Mouse (Mus musculus) heart, adult 18-20 months (tissue): ENCODE results near the gene Glcci1. TPM values are rescaled to one million over a fixed set of nuclear protein-coding genes. Genes with fewer than 3 reads are reported as not detected.

Experiments
- DNase-seq, 2 experiments: peaks; one replicate each; pipeline ENCODE4 v3.0.0; 2021 to 2022; ENCODE audit warnings: mixed read lengths in 1 of 2
- long read RNA-seq, 2 experiments: library from polyadenylated mRNA; stranded (forward); transcript quantifications; one replicate each; pipeline ENCODE4 v2.0.0; 2021
- total RNA-seq, 2 experiments: library from RNA; stranded (reverse); gene quantifications; 2 replicates each; pipeline ENCODE4 v1.2.3; 2021

The Glcci1 gene
- total RNA-seq = 10 to 100 TPM in 1 of 2 experiments, 1 to 10 TPM in 1; 8.4 to 10.1 TPM
- long read RNA-seq, experiment 1, partial matches to known transcripts = 0 of 1 reads
- long read RNA-seq, experiment 1, other reads (novel, unspliced or antisense) = 1 of 1 reads
- long read RNA-seq, experiment 2, partial matches to known transcripts = 0 of 2 reads
- long read RNA-seq, experiment 2, other reads (novel, unspliced or antisense) = 2 of 2 reads

DNA sequence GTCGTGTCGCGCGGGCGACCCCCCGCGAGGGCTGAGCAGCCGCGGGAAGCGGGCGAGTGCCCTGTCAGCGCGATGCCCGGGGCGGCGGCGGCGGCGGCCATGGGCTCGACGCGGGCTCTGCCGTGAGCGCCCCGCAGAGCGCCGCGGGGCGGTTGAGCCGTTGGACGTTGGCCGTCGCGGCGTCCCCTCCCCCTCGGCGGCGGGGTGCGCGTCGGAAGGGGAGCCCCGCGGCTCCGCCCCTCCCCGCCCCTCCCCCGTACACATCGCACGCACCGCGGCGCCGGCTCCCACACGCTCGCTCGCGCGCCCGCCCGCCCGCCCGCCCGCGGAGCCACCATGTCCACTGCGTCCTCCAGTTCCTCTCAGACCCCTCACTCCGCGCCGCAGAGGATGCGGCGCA, at the start of gene Glcci1:
Gene Glcci1 (plus strand): TSS at position 50 of the 400 bp plus-strand sequence.
- peak in 1 of 2 experiments; percentile 77 for DNase-seq

DNA sequence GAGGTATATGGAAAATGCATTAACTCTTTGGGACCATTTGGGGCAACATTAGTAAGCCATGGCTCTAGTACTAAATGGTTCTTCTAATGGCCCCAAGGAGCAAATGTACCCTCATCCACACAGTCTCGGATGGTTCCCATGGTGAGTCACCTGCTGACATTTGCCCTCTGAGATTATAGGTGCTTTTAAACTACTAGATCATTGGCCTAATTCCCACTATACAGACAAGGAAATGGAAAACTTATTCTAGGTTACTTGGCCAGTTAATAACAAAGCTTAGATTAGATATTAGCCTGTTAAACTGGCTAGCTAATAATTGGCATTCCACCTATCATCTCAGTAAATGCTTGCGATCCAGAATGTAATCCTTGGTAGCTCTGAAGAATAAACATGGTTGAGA, 47.0 kb upstream of the Glcci1 start:
- no peak for DNase-seq

DNA sequence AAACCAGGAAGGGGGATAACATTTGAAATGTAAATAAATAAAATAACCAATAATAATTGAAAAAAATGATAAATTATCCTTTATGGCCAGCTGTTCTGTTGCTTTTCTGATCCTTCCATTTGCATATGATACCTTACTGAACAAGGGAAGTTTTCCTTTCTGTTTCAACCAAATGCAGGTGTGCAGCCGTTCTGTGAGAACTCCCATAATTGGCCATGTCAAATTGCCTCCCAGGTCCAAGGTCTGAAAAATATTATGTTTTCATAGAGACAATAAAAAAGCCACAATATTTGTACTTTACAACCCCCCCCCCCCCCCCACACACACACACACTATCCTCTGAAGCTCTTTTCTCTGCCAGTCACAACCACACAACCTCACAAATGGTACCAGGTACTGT, 44.0 kb upstream of the Glcci1 start:
- DNase-seq = no peak

DNA sequence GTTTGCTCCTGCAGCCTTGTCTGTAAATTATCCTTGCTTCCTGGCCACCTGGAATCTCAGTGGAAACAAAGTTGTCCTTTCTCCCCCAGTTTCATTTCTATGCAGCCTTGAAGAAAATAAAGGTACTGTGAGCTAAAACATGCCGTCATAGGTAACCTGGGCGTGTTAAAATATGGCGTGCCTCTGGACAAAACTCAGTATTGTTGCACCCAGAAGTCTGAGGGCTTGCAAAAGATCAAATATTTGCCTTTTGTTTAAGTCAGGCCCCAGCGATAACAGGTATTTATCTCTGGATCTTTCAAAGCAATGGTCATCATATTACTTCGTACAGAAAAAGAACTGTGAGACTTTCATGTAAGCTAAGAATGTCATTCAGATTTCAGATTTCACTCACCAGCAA, 43.4 kb upstream of the Glcci1 start:
- DNase-seq = no peak

DNA sequence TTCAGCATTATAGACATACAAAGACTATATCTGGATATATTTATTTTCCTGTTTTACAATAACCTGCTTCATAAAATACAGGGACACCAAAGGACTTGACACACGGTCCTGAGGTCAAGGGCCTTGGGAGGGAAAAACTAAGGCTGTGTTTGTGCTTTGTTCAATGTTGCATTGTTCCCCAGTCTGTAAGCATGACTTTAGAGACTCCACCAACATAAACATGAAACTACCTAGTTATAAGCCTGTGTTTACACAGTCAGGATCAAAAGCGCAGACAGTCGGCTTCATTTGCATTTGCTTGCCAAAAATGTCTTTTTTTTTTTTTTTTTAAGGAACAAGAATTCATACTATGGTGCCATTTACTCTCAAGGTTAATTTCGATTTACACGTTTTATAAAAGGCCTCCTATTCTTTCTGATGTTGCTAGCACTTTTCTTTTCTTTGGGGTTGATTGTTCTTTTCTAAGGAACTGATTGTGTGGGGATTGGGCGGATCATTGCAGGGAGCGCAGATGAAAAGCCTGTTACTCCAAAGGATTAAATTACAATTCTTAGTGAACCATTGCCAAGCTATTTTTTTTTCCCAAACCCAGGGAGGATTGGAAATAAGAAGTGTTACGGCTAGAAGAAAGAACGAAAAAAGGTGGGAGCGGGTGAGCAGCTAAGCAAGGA, 41.6 kb upstream of the Glcci1 start:
- DNase-seq = no peak

DNA sequence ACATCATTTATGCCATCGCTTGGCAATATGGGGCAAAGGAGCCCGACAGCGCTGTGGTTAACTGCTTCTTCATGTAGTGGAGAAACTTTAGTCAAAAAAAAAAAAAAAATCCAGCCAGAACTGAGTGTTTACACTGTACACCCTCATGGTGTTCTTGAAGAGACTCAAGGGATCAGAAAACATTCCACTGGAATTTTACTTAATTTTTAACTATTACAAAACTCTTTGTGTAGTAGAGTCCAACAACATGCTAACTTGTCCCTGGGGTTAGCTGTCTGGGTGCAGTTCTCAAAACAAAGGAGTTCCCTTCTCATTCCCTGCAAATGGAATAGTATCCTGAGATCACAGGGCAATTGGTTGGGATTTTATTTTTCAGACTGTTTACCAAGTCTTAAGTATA, 39.5 kb upstream of the Glcci1 start:
- DNase-seq = peak in 1 of 2 experiments; percentile 13

DNA sequence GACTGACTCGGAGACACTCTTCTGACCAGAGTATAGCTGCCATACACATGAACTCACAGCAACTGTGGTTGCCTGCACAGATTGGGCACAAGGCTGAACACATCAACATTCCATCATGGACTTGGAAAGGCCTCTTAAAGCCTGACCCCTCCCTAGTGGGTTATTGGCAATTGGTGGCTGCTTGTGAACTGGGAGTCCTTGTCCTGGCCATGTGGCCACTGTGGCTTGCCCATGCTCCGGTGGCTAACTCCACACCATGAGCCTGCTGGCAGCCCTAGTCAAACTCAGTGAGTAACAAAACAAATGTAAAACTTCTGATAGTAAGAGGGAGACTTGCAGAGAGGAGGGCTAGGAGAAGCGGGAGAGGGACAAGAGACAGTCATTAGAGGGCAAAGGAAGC, 37.3 kb upstream of the Glcci1 start:
- peak in 1 of 2 experiments; percentile 8 for DNase-seq

DNA sequence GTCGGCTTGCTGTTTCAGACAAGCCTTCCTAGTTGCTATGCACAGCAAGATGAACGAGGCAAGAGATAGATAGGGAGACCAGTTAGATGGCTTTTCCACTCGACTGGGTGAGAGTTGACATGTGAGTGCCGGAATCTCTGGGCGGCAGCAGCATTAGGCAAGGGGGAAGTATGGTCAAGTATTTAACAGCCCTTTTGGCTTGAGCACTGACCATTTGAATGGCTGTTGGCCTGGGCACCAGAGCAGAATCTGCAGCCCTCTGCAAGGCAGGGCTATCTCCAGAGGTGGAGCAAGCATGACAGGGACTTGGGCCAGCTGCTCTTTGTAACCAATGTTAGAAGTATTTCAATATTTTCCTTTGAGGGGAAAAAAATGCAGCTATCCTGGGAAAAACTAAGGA, 36.5 kb upstream of the Glcci1 start:
- DNase-seq = peak; percentile 55 to 75

DNA sequence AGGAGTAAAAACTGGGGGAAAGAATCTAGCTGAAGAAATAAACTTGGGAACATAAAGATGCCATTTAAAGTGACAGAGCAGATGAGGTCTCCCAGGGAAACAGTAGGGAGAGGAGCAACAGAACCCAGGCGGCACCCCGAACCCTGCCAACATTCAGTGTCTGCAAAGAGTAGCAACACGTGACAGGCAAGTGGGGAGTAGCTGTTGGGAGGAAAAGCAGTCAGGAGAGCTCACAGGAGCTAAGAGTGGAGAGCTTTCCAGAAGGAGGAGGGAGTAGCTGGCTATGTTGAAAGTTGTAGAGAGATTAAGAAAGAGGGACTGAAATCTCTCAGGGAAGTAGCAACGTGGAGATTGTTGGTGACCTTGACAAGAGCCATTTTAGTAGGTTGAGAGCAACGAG, 35.9 kb upstream of the Glcci1 start:
- DNase-seq = peak; percentile 43 to 62

DNA sequence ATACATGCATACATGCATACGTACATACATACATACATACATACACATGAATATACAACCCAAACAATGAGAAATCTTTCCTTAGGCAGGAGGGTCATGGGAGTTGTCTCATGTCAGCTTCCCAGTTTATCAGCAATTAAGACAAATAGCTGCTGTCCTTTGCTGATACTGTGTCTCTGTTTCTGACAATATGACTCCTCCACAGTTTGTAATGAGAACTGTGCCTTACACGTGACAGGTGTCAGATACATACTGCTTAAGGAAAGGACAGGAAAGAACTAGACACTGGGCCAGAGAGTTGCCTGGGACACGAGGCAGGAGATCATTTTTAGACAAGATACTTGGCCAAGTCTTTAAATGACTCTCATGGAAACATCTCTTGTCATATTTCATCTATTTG, 35.1 kb upstream of the Glcci1 start:
- no peak for DNase-seq

DNA sequence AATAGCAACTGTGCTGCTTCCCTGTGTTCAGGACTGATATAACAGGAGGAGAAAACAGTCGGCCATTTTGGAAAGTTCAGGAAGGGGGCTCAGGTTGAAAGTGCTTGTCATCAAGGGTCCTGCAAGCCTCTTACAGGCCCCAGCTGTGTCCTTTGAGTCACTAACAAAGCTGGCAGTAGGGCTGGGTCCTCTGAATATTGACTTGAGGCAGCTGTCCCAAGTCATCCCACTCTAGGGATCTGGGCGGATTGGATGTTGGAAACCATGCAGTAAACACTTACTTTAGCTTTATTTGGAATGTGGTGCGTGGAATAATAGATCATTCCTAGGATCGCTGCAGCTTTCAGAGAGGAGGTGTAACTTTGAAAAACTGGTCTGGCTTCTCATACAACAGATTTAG, 34.6 kb upstream of the Glcci1 start:
- peak; percentile 17 to 25 for DNase-seq

DNA sequence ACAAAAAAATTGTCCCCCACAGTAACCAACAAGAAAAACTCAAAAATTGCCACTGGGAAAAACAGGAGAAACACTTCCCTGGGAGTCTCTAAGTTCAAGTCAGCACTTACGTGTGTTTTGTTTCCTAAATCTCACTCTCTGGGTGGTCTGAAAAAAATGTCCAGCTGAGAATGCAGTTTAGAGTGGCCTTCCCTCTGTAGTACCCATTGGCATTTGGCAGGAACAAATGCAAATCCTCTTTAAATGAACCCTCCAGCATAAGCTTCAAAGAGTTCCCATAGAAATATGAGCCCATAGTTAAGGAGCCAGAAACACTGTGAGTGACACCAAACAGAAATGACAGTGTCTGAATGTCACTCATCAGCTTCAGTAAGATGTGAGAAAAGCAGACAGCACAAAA, 30.2 kb upstream of the Glcci1 start:
- DNase-seq = no peak

DNA sequence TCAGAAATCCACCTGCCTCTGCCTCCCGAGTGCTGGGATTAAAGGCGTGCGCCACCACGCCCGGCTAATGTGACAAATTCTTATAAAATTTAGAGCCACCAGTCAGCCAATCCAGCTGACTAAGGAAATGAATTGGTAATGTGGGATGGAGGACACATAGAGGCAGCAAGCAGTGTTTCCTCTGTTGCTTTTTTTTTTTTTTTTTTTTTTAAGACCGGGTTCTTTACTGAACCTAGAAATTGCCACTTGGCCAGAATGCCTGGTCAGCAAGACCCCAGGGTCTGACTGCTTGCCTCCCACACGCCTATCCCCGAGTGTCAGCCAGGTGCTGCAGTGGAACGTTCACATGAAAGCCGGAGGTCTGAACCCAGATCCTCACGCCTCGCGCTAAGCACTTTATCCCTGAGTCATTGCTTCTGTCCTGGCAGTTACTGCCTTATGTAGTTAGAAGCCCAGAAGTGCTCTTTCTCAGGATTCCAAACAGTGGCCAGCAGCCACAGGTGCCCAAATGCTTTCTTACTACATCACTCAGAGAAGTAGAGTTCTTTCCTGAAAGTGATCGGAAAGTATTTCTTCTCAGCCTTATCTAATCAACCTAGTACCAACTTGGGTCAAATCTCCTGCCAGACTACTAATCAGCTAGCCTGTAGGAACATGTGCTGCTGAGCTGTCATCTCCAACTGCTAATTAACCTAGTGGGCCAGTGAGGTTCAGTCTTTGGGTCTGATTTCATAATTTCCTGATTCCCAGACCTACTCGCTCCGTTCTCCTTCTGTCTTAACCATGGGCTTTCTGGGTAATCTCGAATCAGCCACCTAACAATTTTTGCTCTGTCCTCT, 24.7 kb upstream of the Glcci1 start:
- no peak for DNase-seq

DNA sequence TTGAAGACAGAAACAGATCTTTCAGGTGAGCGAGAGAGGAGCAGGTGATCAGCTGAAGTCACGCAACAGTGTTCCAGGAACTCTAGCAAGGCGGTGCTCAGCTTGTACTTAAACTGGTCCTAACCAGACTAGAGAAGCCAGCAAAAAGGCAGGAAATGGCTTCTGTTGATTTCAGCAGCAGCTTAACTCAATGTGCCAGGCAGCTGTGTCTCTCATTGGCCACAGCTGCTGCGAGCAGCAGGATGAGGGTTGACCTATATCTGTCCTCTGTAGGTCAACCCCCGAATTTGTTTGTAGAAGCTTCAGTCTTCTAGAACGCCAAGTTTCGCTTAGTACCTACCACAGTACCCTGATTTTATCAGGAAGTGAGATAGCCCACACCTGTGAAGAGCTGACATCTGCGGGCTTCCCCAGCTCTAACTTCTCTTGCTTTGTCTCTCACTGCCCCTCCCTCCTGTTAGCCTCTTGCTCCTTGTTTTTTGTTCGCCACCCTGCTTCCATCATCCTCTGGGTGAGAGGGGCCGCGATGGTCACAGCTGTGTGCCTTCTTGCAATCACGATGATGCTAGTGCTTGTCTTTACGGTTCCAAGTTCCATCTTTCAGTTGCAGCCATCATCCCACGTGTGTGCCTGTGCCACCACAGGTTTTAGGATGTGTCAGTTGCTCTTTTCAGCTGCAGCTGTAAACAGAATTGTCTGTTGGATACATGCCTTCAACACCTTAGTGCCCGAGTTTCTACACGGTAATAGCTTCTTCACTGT, 23.8 kb upstream of the Glcci1 start:
- DNase-seq = peak in 1 of 2 experiments; percentile 53

DNA sequence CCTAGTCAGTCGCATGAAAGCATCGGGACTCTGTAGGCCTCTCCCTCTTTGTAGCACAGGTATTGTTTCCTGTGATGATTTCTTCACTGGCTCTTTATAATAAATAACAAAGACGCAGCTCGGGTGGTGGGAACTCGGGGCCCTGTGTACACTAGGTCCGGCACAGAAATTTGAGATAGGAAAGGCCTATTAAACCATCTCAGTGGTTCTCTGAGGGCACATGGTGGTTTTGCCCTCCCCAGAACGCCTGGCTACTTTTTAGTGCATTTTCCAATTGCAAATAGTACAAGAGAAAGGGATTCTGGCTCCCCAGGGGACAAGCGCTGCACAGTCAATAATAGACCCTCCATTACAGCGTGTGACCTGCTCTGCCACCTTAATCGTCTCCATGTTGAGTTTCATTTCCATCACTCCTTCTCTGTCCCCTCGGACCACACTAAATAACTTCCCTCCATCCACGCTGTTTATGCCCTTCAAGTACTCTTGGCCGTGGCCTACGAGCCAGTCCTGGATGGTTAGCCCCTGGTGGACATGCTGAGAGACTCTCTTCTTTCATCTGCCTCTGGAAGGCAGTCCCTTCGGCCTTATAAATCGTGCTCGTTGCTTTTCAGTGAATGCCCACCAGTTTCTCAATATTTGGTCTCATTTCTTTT, 22.9 kb upstream of the Glcci1 start:
- no peak for DNase-seq

DNA sequence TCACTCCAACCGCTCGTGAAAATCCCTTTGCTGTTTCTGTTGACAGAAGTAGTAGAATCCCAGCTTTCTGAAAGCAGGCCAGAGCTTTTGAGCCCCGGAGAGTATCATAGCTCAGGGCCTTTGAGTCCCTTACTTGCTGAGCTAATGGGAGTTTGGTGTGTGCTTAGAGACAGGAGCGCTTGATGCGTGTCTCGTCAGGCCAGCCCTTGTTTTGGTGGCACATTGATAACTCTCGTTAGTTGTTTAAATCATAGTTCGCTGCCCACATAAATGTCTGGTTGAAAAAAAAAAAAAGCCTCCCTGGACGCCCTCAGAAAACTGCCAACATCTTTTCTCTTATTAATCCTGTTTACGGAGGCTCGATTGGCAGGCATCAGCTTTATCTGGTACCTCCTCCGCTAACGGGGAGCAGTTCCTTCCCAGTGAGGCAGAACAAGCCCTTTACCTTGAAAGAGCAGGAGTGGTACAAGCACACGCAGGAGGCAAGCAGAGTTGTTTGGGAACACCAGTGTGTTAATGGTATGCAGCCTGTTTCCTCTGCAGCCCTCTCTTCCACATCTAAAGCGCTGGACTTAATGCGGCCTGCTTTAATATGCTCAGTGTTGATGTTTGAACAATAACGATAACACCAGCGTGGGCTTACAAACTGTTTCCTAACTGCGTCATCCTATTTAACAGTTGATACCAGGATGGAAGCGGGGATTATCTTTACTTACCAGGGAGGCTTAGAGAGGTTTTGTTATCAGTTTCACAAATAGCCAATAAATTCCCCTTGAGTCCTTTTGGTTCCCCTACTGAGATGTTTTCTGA, 22.2 kb upstream of the Glcci1 start:
- DNase-seq = no peak

DNA sequence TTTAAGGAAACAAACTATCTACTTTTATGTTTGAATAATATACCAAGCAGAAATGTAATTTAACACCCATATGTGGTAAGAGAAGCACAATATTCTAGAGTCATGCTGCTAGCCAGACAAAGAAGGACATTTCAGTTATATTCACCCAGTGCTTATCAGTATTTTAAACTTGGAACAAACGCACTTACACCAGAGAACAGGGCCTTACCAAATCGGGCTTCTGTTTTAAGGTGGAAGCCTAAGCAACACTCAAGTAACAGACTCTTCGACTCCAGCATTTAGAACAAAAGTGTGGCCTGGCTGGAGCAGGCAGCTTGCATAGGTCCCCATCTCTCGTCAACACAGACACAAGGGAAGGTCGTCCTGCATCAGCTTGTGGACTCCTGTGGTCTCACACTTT, 21.2 kb upstream of the Glcci1 start:
- DNase-seq = no peak

DNA sequence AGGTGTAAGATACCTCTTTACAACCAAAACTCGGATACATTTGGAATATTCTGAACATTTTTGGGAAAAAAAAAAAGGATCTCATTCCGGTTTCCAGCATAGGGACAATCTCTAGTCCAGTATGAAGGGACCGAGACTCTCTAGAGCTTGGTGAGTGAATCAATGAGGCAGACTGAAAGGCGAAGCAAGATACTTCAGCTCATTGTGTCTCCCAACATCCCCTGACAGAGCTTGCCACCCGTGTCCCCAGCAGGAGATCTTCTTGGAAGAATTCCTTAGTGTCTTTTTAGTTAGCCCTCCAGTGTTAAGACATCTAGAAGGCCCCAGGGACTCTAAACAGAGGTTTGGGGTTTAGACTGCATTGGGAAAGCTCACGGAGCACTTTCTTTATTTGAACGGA, 20.1 kb upstream of the Glcci1 start:
- DNase-seq = no peak

DNA sequence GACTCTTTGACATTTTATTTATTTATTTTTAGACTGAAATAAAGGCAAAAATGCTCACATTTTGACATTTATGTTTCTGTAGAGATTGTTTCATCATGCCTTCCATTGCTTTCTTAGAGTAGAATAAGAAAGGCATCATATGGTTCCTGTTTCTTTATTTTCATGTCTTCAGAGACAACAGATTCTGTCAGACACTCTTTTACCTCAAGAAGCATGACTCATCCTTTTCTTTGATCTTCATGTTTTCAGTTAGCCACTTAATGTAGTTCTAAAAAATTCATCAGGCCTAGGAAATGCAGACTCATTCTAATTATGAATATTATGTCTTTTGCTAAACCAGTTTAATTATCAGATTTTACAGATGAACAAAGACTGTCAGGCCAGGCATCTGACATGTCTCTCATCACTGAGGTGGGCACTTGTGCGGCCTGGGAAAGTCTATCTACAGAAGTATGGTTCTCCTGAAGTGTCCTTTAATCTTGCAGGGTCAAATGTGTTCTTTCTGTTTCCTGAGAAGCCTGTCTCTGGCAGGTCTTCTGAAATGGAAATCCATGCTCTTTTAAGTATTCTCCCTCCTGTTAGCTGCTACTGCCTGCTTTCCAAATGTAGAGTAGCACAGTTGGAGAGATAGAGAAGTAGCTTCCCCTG, 19.3 kb upstream of the Glcci1 start:
- no peak for DNase-seq

DNA sequence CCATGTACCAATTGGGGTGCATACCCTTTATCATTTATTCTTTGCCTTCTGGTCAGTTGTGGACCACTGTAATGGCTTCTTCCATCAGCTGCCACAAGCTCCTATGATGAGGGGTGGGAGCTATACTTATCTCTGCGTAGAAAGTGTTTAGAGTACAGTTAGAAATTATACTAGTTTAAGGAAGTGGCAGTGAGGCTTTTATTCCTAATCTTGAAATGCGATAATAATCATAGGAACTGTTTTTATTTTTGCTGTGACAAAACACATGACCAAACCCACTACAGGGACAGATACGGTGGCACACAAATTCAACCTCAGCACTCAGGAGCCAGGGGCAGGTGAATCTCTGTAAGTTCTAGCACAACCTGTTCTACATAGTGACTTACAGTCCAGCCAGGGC, 17.2 kb upstream of the Glcci1 start:
- no peak for DNase-seq
